Mouse (Mus musculus) liver, embryonic 14.5 days (tissue): ENCODE measurements around the gene Ccdc173.

Experiments used
- CTCF ChIP-seq: IDR thresholded peaks from 2 replicates; pipeline ENCODE4 v1.5.1; 2016; ENCODE audit warnings: antibody characterized with exemption, low read depth, control low read depth
- EP300 ChIP-seq: IDR thresholded peaks from 2 replicates; pipeline ENCODE4 v1.6.1; 2016; ENCODE audit warnings: antibody characterized with exemption, low read depth

DNA sequence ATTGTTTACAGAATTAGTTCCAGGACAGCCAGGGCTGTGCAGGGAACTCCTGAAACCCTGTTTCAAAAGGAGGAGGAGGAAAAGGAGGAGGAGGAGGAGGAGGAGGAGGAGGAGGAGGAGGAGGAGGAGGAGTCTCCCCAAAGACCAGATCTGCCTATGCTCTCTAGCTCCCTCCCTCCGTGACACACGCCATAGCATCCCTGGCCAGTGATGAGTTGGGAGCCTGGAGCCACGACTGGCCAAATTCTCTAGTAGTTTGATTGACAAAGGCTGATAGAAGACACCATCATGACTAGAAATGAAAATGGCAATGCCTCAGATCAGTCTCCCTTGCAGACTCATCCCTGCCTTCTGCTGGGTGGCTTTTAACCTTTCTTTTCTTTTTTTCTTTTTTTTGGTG, 48.6 kb upstream of the Ccdc173 start:
- TF ChIP-seq CTCF: peak; percentile 68
- no peak for TF ChIP-seq EP300
